Mouse (Mus musculus) brown adipose tissue, adult 24 weeks (tissue): ENCODE data around the gene Serping1. TPM values are rescaled to one million over a fixed set of nuclear protein-coding genes. Genes with fewer than 3 reads are reported as not detected.

Source experiments
- H3K27ac ChIP-seq: fragments of 200-500 bp; replicated peaks from 2 replicates; pipeline ENCODE4 v1.5.1; 2012; ENCODE audit warnings: low read depth, mild to moderate bottlenecking, low read length
- H3K4me1 ChIP-seq: fragments of 200-500 bp; 2 replicates; pipeline ENCODE4 v1.6.1; 2012; ENCODE audit warnings: low read length, mixed read lengths; ENCODE audit not compliant: control insufficient read depth, insufficient read depth, insufficient read length
- H3K4me3 ChIP-seq: fragments of 200-500 bp; 2 replicates; pipeline ENCODE4 v1.5.1; 2012; ENCODE audit warnings: low read depth, mild to moderate bottlenecking, low read length, moderate library complexity; ENCODE audit not compliant: insufficient read depth
- polyA plus RNA-seq: library from polyadenylated mRNA; stranded (reverse); fragments of >200 nt; gene quantifications from 2 replicates; pipeline ENCODE4 v1.2.4, GENCODE M21; 2012; ENCODE audit not compliant: missing spikeins, insufficient read depth, insufficient read length

Serping1 gene
- polyA plus RNA-seq, 1 experiment: 108 TPM

DNA sequence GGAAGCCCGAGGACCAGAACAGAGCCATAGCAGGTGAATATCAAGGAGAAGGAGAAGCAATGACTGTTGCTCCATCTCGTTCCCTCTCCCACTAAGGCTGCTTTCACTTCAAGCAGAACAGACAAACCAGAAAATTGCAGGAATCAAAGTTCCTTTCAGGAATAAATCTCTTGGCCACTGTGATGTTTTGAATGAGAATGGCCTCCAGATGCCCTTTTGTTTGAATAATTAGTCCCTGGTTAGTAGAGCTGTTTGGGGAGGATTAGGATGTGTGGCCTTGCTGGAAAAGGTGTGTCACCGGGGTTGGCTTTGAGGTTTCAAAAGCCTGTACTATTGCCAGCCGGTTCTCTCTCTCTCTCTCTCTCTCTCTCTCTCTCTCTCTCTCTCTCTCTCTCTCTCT, 12.9 kb downstream of the Serping1 start:
- Histone ChIP-seq H3K4me1 (no peaks in the 10 kb centered on the region), H3K27ac (peak overlapping the region; percentile 24), H3K4me3 (no peak overlapping the region)

GRCm38 (mm10) chr2:84761840-84762239, 13.4 kb downstream of the Serping1 start:
- H3K4me1 ChIP-seq: no peaks in the 10 kb centered on the region
- H3K4me3 ChIP-seq: no peak overlapping the region
- H3K27ac ChIP-seq: peak overlapping the region; percentile 24

DNA sequence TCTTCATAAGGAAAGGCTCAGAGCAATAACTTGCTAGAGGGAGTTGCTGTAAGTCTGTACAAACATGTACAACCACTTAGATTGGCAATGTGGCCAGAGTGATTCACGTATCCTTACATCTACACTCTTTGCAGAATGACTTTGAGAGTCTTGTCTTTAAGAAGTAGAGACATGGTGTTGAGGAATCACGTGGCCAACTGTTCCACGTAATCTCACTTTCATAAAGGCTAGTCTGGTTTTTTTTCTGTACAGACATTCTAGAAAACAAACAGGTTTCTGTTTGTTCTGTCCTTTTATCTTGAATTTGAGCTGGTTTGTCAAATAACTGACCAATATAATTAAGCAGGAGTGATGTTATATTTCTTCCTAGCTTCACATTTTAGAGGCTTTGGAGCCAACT, 13.9 kb downstream of the Serping1 start:
- no peaks in the 10 kb centered on the region for H3K4me1 ChIP-seq
- H3K27ac ChIP-seq: no peak overlapping the region
- no peak overlapping the region for H3K4me3 ChIP-seq

GRCm38 (mm10) chr2:84760777-84761176, 14.5 kb downstream of the Serping1 start:
- Histone ChIP-seq H3K27ac (no peak overlapping the region), H3K4me1 (no peaks in the 10 kb centered on the region), H3K4me3 (no peak overlapping the region)

GRCm38 (mm10) chr2:84758542-84759127, 16.6 kb downstream of the Serping1 start:
- Histone ChIP-seq H3K4me3 (no peak overlapping the region), H3K27ac (no peak overlapping the region), H3K4me1 (no peaks in the 10 kb centered on the region)

DNA sequence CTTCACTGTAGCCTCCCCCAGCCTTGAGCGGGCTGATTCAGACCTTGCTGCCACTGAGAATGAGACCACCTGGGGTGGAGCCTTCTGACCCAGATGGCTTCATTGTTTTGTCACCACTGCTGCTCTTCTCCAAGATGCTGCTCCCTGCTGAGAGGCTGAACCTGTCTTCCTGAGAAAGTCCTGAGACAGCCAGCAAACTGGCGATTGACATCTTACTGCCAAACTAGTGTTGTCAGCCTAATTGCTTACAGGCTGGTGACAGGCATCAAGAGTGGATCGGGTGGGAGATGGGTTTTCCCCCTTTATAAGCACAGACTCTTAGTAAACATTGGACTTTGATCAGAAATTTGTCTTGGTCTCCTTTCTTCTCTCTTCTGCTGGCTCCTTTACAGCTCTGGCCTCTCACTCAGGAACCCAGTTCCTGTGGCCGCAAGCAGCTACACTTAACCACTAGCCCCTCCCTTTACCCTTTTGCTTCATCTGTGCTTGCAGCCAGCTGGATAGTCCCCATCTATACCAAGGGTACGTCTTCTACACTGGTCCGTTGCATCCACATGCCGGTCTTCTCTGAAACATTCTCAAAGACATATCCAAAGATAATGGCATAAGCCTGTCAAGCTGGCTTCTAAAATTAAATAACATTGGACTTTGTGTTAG, 18.1 kb downstream of the Serping1 start:
- Histone ChIP-seq H3K4me1 (no peaks in the 10 kb centered on the region), H3K27ac (no peak overlapping the region), H3K4me3 (no peak overlapping the region)

DNA sequence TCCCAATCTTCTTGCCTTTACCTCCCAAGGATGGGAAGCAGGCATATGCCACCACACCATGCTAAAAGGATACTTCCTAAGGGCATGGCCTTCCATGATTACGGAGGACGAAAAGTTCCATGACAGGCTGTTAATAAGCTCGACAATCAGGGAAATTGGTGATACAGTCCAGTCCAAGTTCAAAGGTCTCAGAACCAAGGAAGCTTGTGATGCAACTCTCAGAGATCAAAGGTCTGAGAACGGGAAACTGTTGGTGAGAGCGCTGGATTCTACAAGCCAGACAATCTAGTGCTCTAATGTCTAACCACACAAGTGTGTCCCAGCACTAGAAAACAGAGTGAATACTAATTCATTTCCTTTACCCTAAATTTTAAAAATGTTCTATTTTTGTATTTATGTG, 19.0 kb downstream of the Serping1 start:
- Histone ChIP-seq H3K4me3 (no peak overlapping the region), H3K27ac (no peak overlapping the region), H3K4me1 (no peaks in the 10 kb centered on the region)

DNA sequence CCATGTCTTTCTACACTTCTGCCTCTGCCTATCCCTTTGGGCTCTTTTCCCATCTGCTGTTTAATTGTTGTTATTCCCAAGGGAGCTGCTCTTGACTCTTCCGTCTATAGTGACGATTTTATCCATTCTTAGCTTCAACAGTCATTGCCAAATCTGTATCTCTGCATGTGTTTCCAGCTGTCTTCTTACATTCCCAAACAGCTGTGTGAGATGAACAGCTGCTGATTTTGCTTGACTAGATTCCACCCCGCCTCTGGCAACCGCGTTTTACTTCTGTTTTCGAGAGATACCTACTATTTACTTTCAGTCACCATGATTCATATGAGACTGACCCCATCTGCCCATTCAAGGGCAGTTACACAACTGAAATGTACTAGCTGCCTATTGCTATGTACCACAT, 25.1 kb downstream of the Serping1 start:
- Histone ChIP-seq H3K4me3 (no peak overlapping the region), H3K27ac (no peak overlapping the region), H3K4me1 (no peaks in the 10 kb centered on the region)

- H3K27ac ChIP-seq: no peak overlapping the region
- peak overlapping the region; percentile 71 for H3K4me3 ChIP-seq
Measured at GRCm38 (mm10) chr2:84744126-84744525, 31.1 kb downstream of the Serping1 start.

DNA sequence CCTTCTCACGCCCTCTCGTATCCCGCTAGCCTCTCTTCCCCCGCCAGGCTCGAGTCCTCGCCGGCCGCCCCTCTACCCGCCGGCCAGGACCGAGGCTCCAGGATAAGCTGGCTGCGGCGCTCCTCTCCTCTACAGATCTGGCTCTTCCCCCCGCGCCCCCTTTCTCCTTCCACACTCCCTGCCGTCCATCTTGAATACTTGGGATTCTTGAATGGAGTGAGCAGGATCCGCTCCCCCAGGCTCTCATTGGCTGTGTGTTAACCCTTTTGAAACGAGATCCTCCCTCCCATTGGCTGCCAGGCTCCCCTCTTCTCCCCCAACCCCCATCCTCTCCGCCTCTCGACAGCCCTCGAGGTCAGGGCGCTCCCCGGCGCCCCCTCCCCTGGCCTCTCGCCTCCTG, 31.7 kb downstream of the Serping1 start, which contains the start of gene Gm19426:
TSS of gene Gm19426 (minus strand) at position 95 of the 400 bp plus-strand sequence.
- peak within 1 kb of the TSS; percentile 71 for H3K4me3 ChIP-seq
- peaks cover 14% of the 10 kb centered on the region for H3K4me1 ChIP-seq
- 0 out of 2 replicates have a peak within 1 kb of the TSS, but pooled peaks have one; percentile 17 for H3K27ac ChIP-seq

More at GRCm38 (mm10) chr2:84744126-84744525, 31.1 kb downstream of the Serping1 start:
- peaks cover 14% of the 10 kb centered on the region for H3K4me1 ChIP-seq

DNA sequence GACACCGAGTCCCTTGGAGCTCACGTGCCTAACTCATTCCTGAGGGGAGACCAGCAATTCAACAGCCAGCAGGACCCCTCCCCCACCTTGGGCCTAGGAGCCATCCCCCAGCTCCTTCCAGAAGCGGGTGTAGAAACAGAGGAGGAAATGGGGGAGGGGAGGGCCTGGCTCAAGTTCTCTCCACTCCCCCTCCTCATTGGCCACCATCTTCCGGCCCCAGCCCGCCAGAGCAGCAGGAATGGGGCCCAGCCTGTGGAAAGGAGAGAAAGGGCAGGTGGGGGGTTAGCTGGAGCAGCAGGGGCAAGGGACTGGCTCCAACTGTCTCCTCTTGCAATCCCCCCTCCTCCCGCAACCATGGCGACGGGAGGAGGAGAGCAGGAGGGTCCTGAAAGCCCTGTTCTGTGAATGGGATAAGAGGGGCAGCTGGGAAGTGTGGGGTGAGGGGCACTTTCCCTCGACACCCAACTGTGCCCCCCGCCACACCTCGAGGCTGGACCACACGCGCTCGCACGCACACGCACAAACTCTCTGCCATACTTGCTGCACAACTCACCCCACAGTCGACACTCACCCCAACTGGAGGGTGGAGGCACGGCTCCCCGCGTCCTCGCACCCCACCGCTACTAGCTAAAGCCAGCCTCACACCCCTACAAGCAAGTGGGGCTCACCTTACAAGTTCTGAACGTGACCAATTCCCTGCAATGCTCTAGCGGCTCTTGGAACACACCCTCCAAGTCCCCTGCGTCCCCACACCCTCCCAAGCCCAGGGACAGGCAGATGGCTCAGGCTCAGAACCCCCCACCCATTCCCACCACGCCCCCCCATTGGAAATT, 32.6 kb downstream of the Serping1 start:
- H3K4me3 ChIP-seq: peak overlapping the region; percentile 71
- H3K27ac ChIP-seq: no peak overlapping the region
- peaks cover 14% of the 10 kb centered on the region for H3K4me1 ChIP-seq

DNA sequence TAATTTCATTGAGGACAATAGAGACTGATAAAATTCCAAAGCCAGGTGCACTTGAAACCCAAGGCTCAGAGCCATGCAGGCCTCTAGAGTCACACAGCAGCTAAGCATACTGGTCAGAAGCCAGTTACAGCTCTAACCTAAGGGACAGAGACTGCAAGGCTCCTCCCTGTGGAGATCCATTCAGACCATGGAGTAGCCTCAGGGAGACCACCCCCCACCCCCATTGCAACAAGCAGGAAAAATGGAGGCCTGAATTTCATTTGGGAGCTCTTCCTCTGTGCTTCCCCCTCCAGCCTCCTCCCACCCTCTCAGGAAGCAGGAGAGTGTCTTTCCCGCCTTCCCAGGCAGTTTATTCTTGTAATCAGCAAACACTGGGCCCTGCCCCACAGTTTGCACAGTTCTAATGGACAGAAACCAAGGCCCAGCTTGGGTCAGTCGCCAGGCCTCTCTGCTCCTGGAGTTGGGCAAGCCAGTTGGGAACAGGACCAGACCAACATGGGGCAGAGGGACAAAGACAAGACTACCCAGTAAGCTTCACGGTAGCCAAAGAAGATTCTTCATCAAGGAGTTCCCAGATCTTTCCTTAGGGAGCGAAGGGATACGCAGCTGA, 33.3 kb downstream of the Serping1 start:
- peak overlapping the region; percentile 71 for H3K4me3 ChIP-seq
- peaks cover 14% of the 10 kb centered on the region for H3K4me1 ChIP-seq
- H3K27ac ChIP-seq: no peak overlapping the region

DNA sequence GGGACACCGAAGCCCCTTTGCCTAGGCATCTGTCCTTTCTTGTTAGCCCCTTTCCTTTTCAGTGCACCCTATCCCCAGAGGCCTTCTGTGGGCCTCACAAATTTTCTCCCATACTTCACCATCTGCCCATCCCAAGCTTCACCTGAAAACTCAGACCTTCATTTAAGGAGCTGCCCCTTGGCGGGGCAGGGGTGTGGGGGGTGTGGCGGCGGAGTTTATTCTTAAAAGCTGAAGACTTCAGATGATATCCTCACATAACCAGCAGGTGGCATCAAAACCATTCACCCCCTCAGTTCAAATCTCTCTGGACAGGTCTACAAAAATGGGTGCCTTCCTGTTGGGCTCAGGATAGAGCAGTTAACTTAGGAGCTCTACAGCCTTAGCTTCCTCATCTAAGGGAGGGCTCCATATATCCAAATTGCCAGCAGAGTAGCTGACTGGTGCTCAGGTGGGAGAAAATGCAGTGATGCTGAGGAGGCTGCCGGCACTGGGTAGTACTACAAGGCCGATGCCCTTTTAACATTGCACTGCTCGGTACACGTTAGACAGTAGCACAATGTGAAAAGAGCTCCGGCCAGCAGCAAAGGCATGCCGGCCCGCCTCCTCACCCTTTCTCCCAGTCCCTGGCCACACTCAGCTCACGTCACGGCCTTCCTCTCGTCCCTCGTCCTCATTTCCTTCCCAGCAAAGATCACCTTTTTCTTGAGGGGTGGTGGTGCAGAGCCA, 34.5 kb downstream of the Serping1 start:
- peaks cover 14% of the 10 kb centered on the region for H3K4me1 ChIP-seq

GRCm38 (mm10) chr2:84738271-84738911, 36.9 kb downstream of the Serping1 start:
- Histone ChIP-seq H3K27ac (no peak overlapping the region), H3K4me3 (peak overlapping the region; percentile 43; the same call in 1 of the 2 replicates)

More for the DNA sequence above, 34.5 kb downstream of the Serping1 start:
- no peak overlapping the region for H3K27ac ChIP-seq
- no peak overlapping the region for H3K4me3 ChIP-seq

More at GRCm38 (mm10) chr2:84738271-84738911, 36.9 kb downstream of the Serping1 start:
- H3K4me1 ChIP-seq: peaks cover 14% of the 10 kb centered on the region
